ENCODE assay signal across 39 mouse cellular contexts in genomic region chr2:11644057-11644456, GRCm38 (mm10). TPM values are rescaled to one million over a fixed set of nuclear protein-coding genes. Genes with fewer than 3 reads are reported as not detected.
"Had no signal": no experiment of that assay in that cellular context is flagged by ENCODE, and none has a peak within 500 bp of the region (broad histone marks: within the 10 kb centered on the region; RNA-seq: fewer than 3 reads in every experiment).

No protein-coding gene starts in this region.

- DNase-seq: cerebellum, adult 9-10 months; cerebellum, adult 9-11 months; cerebellum, postnatal 10 days; cerebellum, postnatal 14 days; cerebellum, postnatal 25 days; cerebellum, postnatal 36 days; embryo, embryonic 11 days; forebrain, postnatal 0 days; gastrocnemius, adult 2 months; gastrocnemius, postnatal 10 days; gastrocnemius, postnatal 14 days; gastrocnemius, postnatal 25 days; gastrocnemius, postnatal 36 days; heart, adult 11 months; heart, adult 2 months had no signal

- H3K9me3 ChIP-seq: embryonic facial prominence, embryonic 10.5 days; embryonic facial prominence, embryonic 12.5 days; embryonic facial prominence, embryonic 13.5 days; embryonic facial prominence, embryonic 15.5 days; forebrain, embryonic 10.5 days; forebrain, embryonic 12.5 days; forebrain, embryonic 13.5 days; forebrain, embryonic 15.5 days; heart, embryonic 10.5 days had no signal

- H3K4me3 ChIP-seq: embryonic facial prominence, embryonic 10.5 days; embryonic facial prominence, embryonic 12.5 days; embryonic facial prominence, embryonic 13.5 days; embryonic facial prominence, embryonic 15.5 days; erythroblast, embryonic 14.5 days; forebrain, embryonic 10.5 days; forebrain, embryonic 12.5 days; forebrain, embryonic 13.5 days; forebrain, embryonic 15.5 days; gastrocnemius, adult 2 months; heart, adult 2 months; heart, embryonic 10.5 days had no signal

- H3K4me1 ChIP-seq: embryonic facial prominence, embryonic 10.5 days; embryonic facial prominence, embryonic 12.5 days; embryonic facial prominence, embryonic 13.5 days; embryonic facial prominence, embryonic 15.5 days; forebrain, embryonic 10.5 days; forebrain, embryonic 12.5 days; forebrain, embryonic 13.5 days; forebrain, embryonic 15.5 days; heart, embryonic 10.5 days had no signal

- H3K27me3 ChIP-seq: embryonic facial prominence, embryonic 12.5 days; embryonic facial prominence, embryonic 13.5 days; embryonic facial prominence, embryonic 15.5 days; forebrain, embryonic 12.5 days; forebrain, embryonic 13.5 days; forebrain, embryonic 15.5 days had no signal

- H3K9ac ChIP-seq: embryonic facial prominence, embryonic 12.5 days; embryonic facial prominence, embryonic 13.5 days; embryonic facial prominence, embryonic 15.5 days; forebrain, embryonic 12.5 days; forebrain, embryonic 13.5 days; forebrain, embryonic 15.5 days; forebrain, postnatal 0 days had no signal

- H3K36me3 ChIP-seq: embryonic facial prominence, embryonic 10.5 days; embryonic facial prominence, embryonic 12.5 days; embryonic facial prominence, embryonic 13.5 days; embryonic facial prominence, embryonic 15.5 days; forebrain, embryonic 10.5 days; forebrain, embryonic 12.5 days; forebrain, embryonic 15.5 days; heart, embryonic 10.5 days had no signal

- H3K4me2 ChIP-seq: embryonic facial prominence, embryonic 12.5 days; embryonic facial prominence, embryonic 13.5 days; embryonic facial prominence, embryonic 15.5 days; forebrain, embryonic 12.5 days; forebrain, embryonic 13.5 days; forebrain, embryonic 15.5 days had no signal

- H3K27ac ChIP-seq: embryonic facial prominence, embryonic 10.5 days; embryonic facial prominence, embryonic 12.5 days; embryonic facial prominence, embryonic 13.5 days; embryonic facial prominence, embryonic 15.5 days; forebrain, embryonic 10.5 days; forebrain, embryonic 12.5 days; forebrain, embryonic 13.5 days; forebrain, embryonic 15.5 days; gastrocnemius, adult 2 months; heart, adult 2 months; heart, embryonic 10.5 days had no signal

- ATAC-seq: forebrain, embryonic 13.5 days; forebrain, embryonic 14.5 days; forebrain, embryonic 15.5 days; forebrain, embryonic 16.5 days; forebrain, postnatal 0 days had no signal

RNA-seq across cellular contexts. Expression of gene Il2ra, which starts 1.4 kb away (rescaled TPM):
- total RNA-seq: common myeloid progenitor, adult 5-6 weeks; forebrain, postnatal 0 days; granulocyte monocyte progenitor cell, adult 5-6 weeks had no signal
- polyA plus RNA-seq: embryonic facial prominence, embryonic 10.5 days; embryonic facial prominence, embryonic 11.5 days; embryonic facial prominence, embryonic 12.5 days; embryonic facial prominence, embryonic 13.5 days; embryonic facial prominence, embryonic 14.5 days; embryonic facial prominence, embryonic 15.5 days; forebrain, embryonic 10.5 days; forebrain, embryonic 11.5 days; forebrain, embryonic 12.5 days; forebrain, embryonic 13.5 days; forebrain, embryonic 14.5 days; forebrain, embryonic 15.5 days; forebrain, embryonic 16.5 days; forebrain, postnatal 0 days; heart, embryonic 10.5 days had no signal

RNA-seq across cellular contexts. Expression of gene Gm17490, which starts 18.0 kb away (rescaled TPM):
- total RNA-seq: common myeloid progenitor, adult 5-6 weeks; forebrain, postnatal 0 days; gastrocnemius, adult 18-20 months; gastrocnemius, adult 2 months; gastrocnemius, adult 8-10 months; gastrocnemius, postnatal 10 days; gastrocnemius, postnatal 14 days; gastrocnemius, postnatal 25 days; gastrocnemius, postnatal 36 days; gastrocnemius, postnatal 4 days; granulocyte monocyte progenitor cell, adult 5-6 weeks; heart, adult 2 months; heart, adult 8-10 months had no signal
- polyA plus RNA-seq: cortical plate, adult 2 months; embryonic facial prominence, embryonic 10.5 days; embryonic facial prominence, embryonic 11.5 days; embryonic facial prominence, embryonic 12.5 days; embryonic facial prominence, embryonic 13.5 days; embryonic facial prominence, embryonic 14.5 days; embryonic facial prominence, embryonic 15.5 days; erythroblast, embryonic 14.5 days; forebrain, embryonic 10.5 days; forebrain, embryonic 11.5 days; forebrain, embryonic 12.5 days; forebrain, embryonic 13.5 days; forebrain, embryonic 14.5 days; forebrain, embryonic 15.5 days; forebrain, embryonic 16.5 days; forebrain, postnatal 0 days; frontal cortex, adult 2 months; gonadal fat pad, adult 2 months; heart, adult 2 months; heart, embryonic 10.5 days had no signal
